Mouse (Mus musculus): ENCODE data around the gene Cxcl2. TPM values are rescaled to one million over a fixed set of nuclear protein-coding genes. Genes with fewer than 3 reads are reported as not detected.

The Cxcl2 gene
- 100 to 1,000 TPM; 405 to 433 TPM for total RNA-seq (2023)

GRCm38 (mm10) chr5:90903339-90904020, at the start of gene Cxcl2:
Gene Cxcl2, plus strand, starts transcription at chr5:90903871.

GRCm38 (mm10) chr5:90890519-90891463, 12.9 kb upstream of the Cxcl2 start, which contains the start of gene Cxcl1:
Gene Cxcl1, plus strand, starts transcription at chr5:90891241.

GRCm38 (mm10) chr5:90930971-90931851, 27.5 kb downstream of the Cxcl2 start, which contains the start of gene Mthfd2l:
Gene Mthfd2l, plus strand, starts transcription at chr5:90931117.

Other genes with a start within 250 kb of the Cxcl2 start
- gene Cxcl5, start 144.5 kb upstream of the Cxcl2 start, total RNA-seq (2023), result not detected
- gene Ppbp, start 135.4 kb upstream of the Cxcl2 start, total RNA-seq (2023), result 10 to 100 TPM in 1 of 2 experiments, 1 to 10 TPM in 1; 7.1 to 14.8 TPM
- 10 to 100 TPM; 18.0 to 20.6 TPM for gene Pf4, start 131.4 kb upstream of the Cxcl2 start, total RNA-seq (2023)
- 1 to 10 TPM; 2.3 to 2.6 TPM for gene Cxcl3, start 117.8 kb upstream of the Cxcl2 start, total RNA-seq (2023)
- gene Cxcl15, start 109.3 kb upstream of the Cxcl2 start, total RNA-seq (2023), result not detected
- gene Cxcl1, start 12.6 kb upstream of the Cxcl2 start, total RNA-seq (2023), result not detected
- 1 to 10 TPM; 2.5 to 3.9 TPM for gene Mthfd2l, start 27.2 kb downstream of the Cxcl2 start, total RNA-seq (2023)
- under 1 TPM in 1 of 2 experiments, not detected in 1; 0.51 TPM for gene Epgn, start 123.6 kb downstream of the Cxcl2 start, total RNA-seq (2023)
- not detected for gene Ereg, start 170.8 kb downstream of the Cxcl2 start, total RNA-seq (2023)
- under 1 TPM in 1 of 2 experiments, not detected in 1; 0.62 TPM for gene Areg, start 235.7 kb downstream of the Cxcl2 start, total RNA-seq (2023)